Mouse (Mus musculus) kidney, adult 18-20 months (tissue): ENCODE measurements around the gene Dph2.

ENCODE experiments used
- DNase-seq: peaks from one replicate; pipeline ENCODE4 v3.0.0; 2021

The Dph2 gene

GRCm38 (mm10) chr4:117908834-117909453 lies 17.1 kb upstream of the Dph2 start:
- DNase-seq: no peak

- peak; percentile 12 for DNase-seq
Measured at GRCm38 (mm10) chr4:117906196-117906595, 14.4 kb upstream of the Dph2 start.

- DNase-seq: no peak
Measured at GRCm38 (mm10) chr4:117904761-117905160, 12.9 kb upstream of the Dph2 start.

- DNase-seq: no peak
Measured at GRCm38 (mm10) chr4:117904094-117904493, 12.3 kb upstream of the Dph2 start.

GRCm38 (mm10) chr4:117898111-117898510 lies 6.3 kb upstream of the Dph2 start:
- DNase-seq: no peak

- no peak for DNase-seq
Measured at GRCm38 (mm10) chr4:117896031-117896430, 4.2 kb upstream of the Dph2 start.

- DNase-seq: no peak
Measured at GRCm38 (mm10) chr4:117895339-117895738, 3.5 kb upstream of the Dph2 start.

- DNase-seq: no peak
Measured at GRCm38 (mm10) chr4:117894601-117895000, 2.8 kb upstream of the Dph2 start.

GRCm38 (mm10) chr4:117893376-117893775 lies 1.5 kb upstream of the Dph2 start:
- DNase-seq: peak; percentile 62

GRCm38 (mm10) chr4:117890750-117891149 lies 1.1 kb downstream of the Dph2 start:
- no peak for DNase-seq

GRCm38 (mm10) chr4:117890031-117890430 lies 1.8 kb downstream of the Dph2 start:
- DNase-seq: no peak

- no peak for DNase-seq
Measured at GRCm38 (mm10) chr4:117889471-117889870, 2.4 kb downstream of the Dph2 start.

- DNase-seq: no peak
Measured at GRCm38 (mm10) chr4:117887920-117888319, 3.9 kb downstream of the Dph2 start.

- peak; percentile 96 for DNase-seq
Measured at GRCm38 (mm10) chr4:117887133-117887532, 4.7 kb downstream of the Dph2 start, which contains the start of gene Atp6v0b. TSS of gene Atp6v0b (minus strand) at chr4:117887333.

- DNase-seq: no peak
Measured at GRCm38 (mm10) chr4:117886644-117887043, 5.2 kb downstream of the Dph2 start.

- DNase-seq: no peak
Measured at GRCm38 (mm10) chr4:117885994-117886393, 5.8 kb downstream of the Dph2 start.

- DNase-seq: no peak
Measured at GRCm38 (mm10) chr4:117885093-117885492, 6.7 kb downstream of the Dph2 start.

- no peak for DNase-seq
Measured at GRCm38 (mm10) chr4:117884146-117884545, 7.7 kb downstream of the Dph2 start.

- peak; percentile 33 for DNase-seq
Measured at GRCm38 (mm10) chr4:117882701-117883691, 8.8 kb downstream of the Dph2 start, which contains the start of gene B4galt2. TSS of gene B4galt2 (minus strand) at chr4:117883487.

GRCm38 (mm10) chr4:117878703-117879102 lies 13.1 kb downstream of the Dph2 start:
- no peak for DNase-seq

- DNase-seq: no peak
Measured at GRCm38 (mm10) chr4:117878301-117878700, 13.5 kb downstream of the Dph2 start.

GRCm38 (mm10) chr4:117873615-117874014 lies 18.2 kb downstream of the Dph2 start:
- no peak for DNase-seq

GRCm38 (mm10) chr4:117872471-117872886 lies 19.4 kb downstream of the Dph2 start, which contains the start of gene Ccdc24:
TSS of gene Ccdc24 (minus strand) at chr4:117872557.
- DNase-seq: peak; percentile 59

- no peak for DNase-seq
Measured at GRCm38 (mm10) chr4:117871787-117872186, 20.0 kb downstream of the Dph2 start.
